Mouse (Mus musculus) CD4-positive naive resting alpha-beta T cell, adult 76 days (primary cell): Measurements from ENCODE around the gene Ptafr. TPM values are rescaled to one million over a fixed set of nuclear protein-coding genes. Genes with fewer than 3 reads are reported as not detected.

ENCODE experiments used
- total RNA-seq: library from RNA; stranded (reverse); gene quantifications from one replicate; pipeline ENCODE4 v1.2.4, GENCODE M21; 2023

Ptafr gene
- 0.79 TPM for total RNA-seq

GRCm38 (mm10) chr4:132563965-132564364 lies at the start of gene Ptafr:
TSS of gene Ptafr (plus strand) at chr4:132564067.

DNA sequence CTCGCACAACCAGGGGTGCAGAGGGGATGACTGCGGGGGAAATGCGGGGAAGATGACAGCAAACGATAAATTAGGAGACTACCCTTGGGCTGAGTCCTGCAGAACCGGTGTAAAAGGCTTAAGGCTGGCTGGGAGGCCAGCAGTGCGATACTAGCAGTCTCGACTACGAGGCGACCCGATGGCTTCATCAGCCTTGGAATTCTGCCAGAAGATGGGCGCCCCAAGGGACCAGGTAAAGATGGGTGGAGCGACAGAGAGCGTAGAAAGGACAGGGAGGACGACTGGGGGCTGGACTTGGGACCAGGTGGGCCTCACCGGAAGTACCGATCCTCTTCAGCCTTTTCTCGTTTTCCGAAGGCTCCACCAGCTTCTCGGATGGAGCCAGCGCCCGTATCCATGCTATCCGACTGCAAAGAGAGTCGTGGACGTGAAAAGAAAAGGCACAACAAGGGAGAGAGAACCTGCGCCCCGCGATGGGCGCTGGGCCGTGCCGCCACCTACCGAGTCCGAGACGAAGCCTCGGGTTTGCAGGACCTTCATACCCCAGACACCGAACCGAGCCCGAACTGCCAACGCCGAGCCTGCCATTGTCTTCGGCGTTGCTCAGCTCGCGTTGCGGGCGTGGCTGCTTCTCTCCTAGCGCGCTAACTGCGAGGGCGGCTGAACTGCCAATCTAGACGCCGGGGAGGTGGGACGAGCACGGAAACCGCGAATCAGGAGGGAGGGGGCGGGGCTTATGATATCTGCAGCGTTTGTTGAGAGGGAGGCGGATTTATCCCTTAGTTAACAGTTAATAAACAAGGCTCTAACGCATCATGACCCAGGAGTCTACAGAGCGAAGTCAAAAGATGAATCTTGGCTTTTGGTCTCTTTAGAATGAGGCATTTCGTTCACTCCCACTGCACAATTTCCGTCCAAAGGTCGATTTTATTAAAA lies 30.6 kb upstream of the Ptafr start, which contains the start of gene Atpif1:
Atpif1 (minus strand) TSS at position 679 of the 936 bp plus-strand sequence.

DNA sequence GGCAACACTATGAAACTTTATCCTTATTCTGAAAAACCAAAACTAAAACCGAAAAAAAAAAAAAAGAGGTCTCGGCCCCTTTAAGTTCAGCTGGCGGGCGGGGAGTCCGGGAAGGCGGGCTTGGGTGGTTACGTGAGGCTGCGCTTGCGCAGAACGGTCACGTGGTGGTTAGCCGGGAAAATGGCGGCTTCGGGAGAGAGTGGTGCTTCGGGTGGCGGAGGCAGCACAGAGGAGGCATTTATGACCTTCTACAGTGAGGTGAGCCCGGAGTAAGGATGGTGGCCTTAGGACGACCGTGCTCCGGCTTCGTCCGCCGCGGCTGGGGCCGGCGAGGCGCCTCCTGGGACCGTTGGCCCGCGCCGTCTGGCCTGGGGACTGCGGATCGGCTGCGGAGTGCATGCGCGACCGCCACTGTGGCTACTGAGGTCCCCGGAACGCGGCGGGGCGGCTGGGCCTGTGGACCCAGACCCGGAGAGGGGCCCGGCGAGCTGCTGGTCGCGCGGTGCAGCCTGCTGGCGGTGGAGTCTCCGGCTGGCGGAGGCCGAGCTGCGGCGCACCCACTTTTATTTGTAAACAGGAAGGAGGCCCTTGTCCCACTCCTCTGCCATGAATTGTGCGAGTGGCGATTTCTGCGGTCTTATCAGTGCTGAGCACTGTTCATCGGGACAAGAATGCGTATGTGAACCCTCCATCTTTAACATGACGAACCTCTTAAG lies 28.3 kb upstream of the Ptafr start, which contains the start of gene Dnajc8:
Dnajc8 (plus strand) TSS at position 145 of the 716 bp plus-strand sequence.

Other genes with a start within 250 kb of the Ptafr start
- gene Trnau1ap, start 234.5 kb upstream of the Ptafr start, total RNA-seq = 27.8 TPM
- gene Rcc1, start 210.5 kb upstream of the Ptafr start, total RNA-seq = 18.3 TPM
- gene Phactr4, start 141.6 kb upstream of the Ptafr start, total RNA-seq = 17.0 TPM
- 10.2 TPM for gene Med18, start 100.1 kb upstream of the Ptafr start, total RNA-seq
- gene Sesn2, start 53.6 kb upstream of the Ptafr start, total RNA-seq = 8.7 TPM
- gene Atpif1, start 30.4 kb upstream of the Ptafr start, total RNA-seq = 48.2 TPM
- gene Dnajc8, start 28.5 kb upstream of the Ptafr start, total RNA-seq = 117 TPM
- 58.7 TPM for gene Eya3, start 74.9 kb downstream of the Ptafr start, total RNA-seq
- gene Xkr8, start 168.5 kb downstream of the Ptafr start, total RNA-seq = 2.2 TPM
- gene Smpdl3b, start 193.2 kb downstream of the Ptafr start, total RNA-seq = not detected
- gene Rpa2, start 204.3 kb downstream of the Ptafr start, total RNA-seq = 52.1 TPM
- 11.3 TPM for gene Themis2, start 232.3 kb downstream of the Ptafr start, total RNA-seq